In the genomic region with DNA sequence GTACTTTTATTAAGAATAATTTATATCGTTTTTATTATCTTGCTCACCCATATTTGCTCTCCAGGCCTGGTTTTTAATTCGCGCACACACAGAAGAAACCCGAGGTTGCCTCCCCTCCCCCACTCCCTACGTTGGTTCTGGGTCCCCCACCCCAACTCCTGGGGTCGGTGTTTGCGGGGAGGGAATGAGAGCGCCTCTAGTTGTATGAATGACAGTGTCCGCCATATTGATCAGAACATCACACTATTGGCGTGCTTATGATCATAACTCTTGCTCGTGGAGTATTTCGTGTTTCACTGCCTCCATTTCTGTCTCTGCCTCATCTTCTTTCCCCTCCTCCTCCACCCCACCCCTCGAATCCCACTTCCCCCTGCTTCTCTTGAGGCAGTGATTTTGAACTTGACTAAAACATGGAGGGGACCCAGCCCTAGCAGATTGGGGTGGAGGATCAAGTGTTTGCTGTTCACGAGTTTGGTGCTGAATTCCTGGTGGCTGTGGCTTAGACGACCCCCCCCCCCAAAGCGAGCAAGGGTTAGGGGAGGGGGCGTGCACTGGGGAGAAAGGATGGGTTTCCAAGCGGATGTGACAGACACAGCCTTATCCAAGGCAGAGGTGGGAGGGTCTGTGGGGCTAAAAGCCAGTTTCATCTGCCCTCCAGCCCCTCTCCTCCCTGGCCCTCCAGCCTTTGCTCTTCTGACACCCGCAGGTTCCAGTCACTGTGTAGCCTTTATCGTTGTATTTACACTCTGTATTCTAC, we compare ENCODE assay signal across 9 mouse cellular contexts. TPM values are rescaled to one million over a fixed set of nuclear protein-coding genes. Genes with fewer than 3 reads are reported as not detected.
A peak's percentile ranks its signal among the peaks of the same experiment; 100 is the strongest.
DNase-seq lines count a peak whose midpoint lies in the region; ATAC-seq and TF ChIP-seq lines count a peak whose summit lies in the region.
"Had no signal": no experiment of that assay in that cellular context is flagged by ENCODE, and none has a peak within 500 bp of the region (broad histone marks: within the 10 kb centered on the region; RNA-seq: fewer than 3 reads in every experiment).

No protein-coding gene starts in this region.

- H3K9ac ChIP-seq in kidney, embryonic 15.5 days = no peak overlapping the region
- peak overlapping the region; percentile 88 for H3K9ac ChIP-seq in forebrain, embryonic 11.5 days (ENCODE audit: low read length)

- TF ChIP-seq POLR2A in kidney, adult 2 months (IDR thresholded peaks at IDR 0.05; ENCODE audit: low read depth, low read length) = no peak

- H3K4me1 ChIP-seq in kidney, embryonic 15.5 days = peaks cover 34% of the 10 kb centered on the region
- no peaks in the 10 kb centered on the region for H3K4me1 ChIP-seq in kidney, adult 2 months (ENCODE audit: control insufficient read depth, insufficient read depth, low read length)
- H3K4me1 ChIP-seq in forebrain, embryonic 11.5 days (replicated peaks; ENCODE audit: control insufficient read depth, insufficient read depth, low read length) = peaks cover 12% of the 10 kb centered on the region; the same call in 1 of the 2 replicates
- H3K4me1 ChIP-seq in midbrain, embryonic 10.5 days = peaks cover 49% of the 10 kb centered on the region

- peaks cover 55% of the 10 kb centered on the region for H3K27me3 ChIP-seq in kidney, embryonic 15.5 days
- peaks cover 3% of the 10 kb centered on the region; the same call in 1 of the 2 replicates for H3K27me3 ChIP-seq in kidney, adult 2 months (replicated peaks; ENCODE audit: control insufficient read depth, insufficient read depth, low read length)
- H3K27me3 ChIP-seq in forebrain, embryonic 11.5 days (ENCODE audit: control insufficient read depth, insufficient read depth, low read length) = no peaks in the 10 kb centered on the region
- peaks cover 58% of the 10 kb centered on the region for H3K27me3 ChIP-seq in midbrain, embryonic 10.5 days (ENCODE audit: low read depth, poor library complexity, severe bottlenecking)

- no peak for TF ChIP-seq CTCF in kidney, adult 2 months (conservative IDR thresholded peaks at IDR 0.05; ENCODE audit: insufficient read depth, insufficient read length, low read depth, low read length)

- no peaks in the 10 kb centered on the region for H3K9me3 ChIP-seq in kidney, embryonic 15.5 days (replicated peaks)
- no peaks in the 10 kb centered on the region for H3K9me3 ChIP-seq in forebrain, embryonic 11.5 days (ENCODE audit: control insufficient read depth, low read length)
- H3K9me3 ChIP-seq in midbrain, embryonic 10.5 days (replicated peaks) = no peaks in the 10 kb centered on the region

- peak overlapping the region; percentile 66 for H3K4me3 ChIP-seq in kidney, embryonic 15.5 days (replicated peaks)
- H3K4me3 ChIP-seq in kidney, adult 2 months (ENCODE audit: insufficient read depth, low read depth, low read length) = no peak overlapping the region
- H3K4me3 ChIP-seq in forebrain, embryonic 11.5 days (ENCODE audit: low read depth, low read length) = peak overlapping the region; percentile 71
- H3K4me3 ChIP-seq in midbrain, embryonic 10.5 days = peak overlapping the region; percentile 80

- no peak for DNase-seq in kidney, adult 2 months
- peak; percentile 63 for DNase-seq in brain, adult 2 months (ENCODE audit: low read depth, low spot score)
- DNase-seq in forebrain, embryonic 11.5 days (ENCODE audit: low spot score) = peak; percentile 60
- DNase-seq in midbrain, embryonic 10.5 days (ENCODE audit: low spot score) = peak; percentile 33
- DNase-seq in adipocyte (ENCODE audit: low spot score) = no peak
- DNase-seq in liver = no peak
- no peak for DNase-seq in T-cell, adult 2 months (ENCODE audit: low spot score)

- H3K27ac ChIP-seq in kidney, embryonic 15.5 days = no peak overlapping the region
- no peak overlapping the region for H3K27ac ChIP-seq in kidney, adult 2 months (ENCODE audit: insufficient read depth, low read depth, low read length)
- H3K27ac ChIP-seq in forebrain, embryonic 11.5 days (ENCODE audit: low read depth, low read length) = peak overlapping the region; percentile 66; the same call in 1 of the 2 replicates
- peak overlapping the region; percentile 92; the same call in 1 of the 2 replicates for H3K27ac ChIP-seq in midbrain, embryonic 10.5 days (replicated peaks)

- no peak for ATAC-seq in kidney, embryonic 15.5 days (replicated peaks; ENCODE audit: low FRiP score)
- ATAC-seq in forebrain, embryonic 11.5 days (replicated peaks; ENCODE audit: low FRiP score) = no peak
- ATAC-seq: Patski had no signal

- WGBS in kidney, embryonic 15.5 days = 14% methylated on average over 20 of the region's 20 CpGs
- WGBS in kidney, adult 2 months = 18% methylated on average over 20 of the region's 20 CpGs
- WGBS in forebrain, embryonic 11.5 days = 10% methylated on average over 20 of the region's 20 CpGs
- 10% methylated on average over 20 of the region's 20 CpGs for WGBS in midbrain, embryonic 10.5 days

- peak overlapping the region; percentile 94 for H3K4me2 ChIP-seq in kidney, embryonic 15.5 days
- H3K4me2 ChIP-seq in forebrain, embryonic 11.5 days (ENCODE audit: low read depth, low read length, severe bottlenecking) = peak overlapping the region; percentile 88

- H3K36me3 ChIP-seq in kidney, embryonic 15.5 days = no peaks in the 10 kb centered on the region
- H3K36me3 ChIP-seq in kidney, adult 2 months (ENCODE audit: control insufficient read depth, insufficient read depth, low read length) = no peaks in the 10 kb centered on the region
- H3K36me3 ChIP-seq in forebrain, embryonic 11.5 days (ENCODE audit: control insufficient read depth, insufficient read depth, low read length) = no peaks in the 10 kb centered on the region
- no peaks in the 10 kb centered on the region for H3K36me3 ChIP-seq in midbrain, embryonic 10.5 days

RNA-seq across cellular contexts. Expression of a gene that starts 2.1 kb away (rescaled TPM):
- polyA plus RNA-seq in kidney, embryonic 15.5 days (2015; fragmentation: Nextera tagmentation; extraction: Ambion mirVana) = 2.3 and 6.0 TPM in 2 replicates
- polyA plus RNA-seq in kidney, adult 2 months (2012; rRNA removed) = 4.6 and 4.9 TPM in 2 replicates
- polyA plus RNA-seq in forebrain, embryonic 11.5 days (2014; fragmentation: Nextera tagmentation; extraction: Ambion mirVana) = 45.5 and 48.2 TPM in 2 replicates
- polyA plus RNA-seq in midbrain, embryonic 10.5 days (2016; fragmentation: Nextera tagmentation; extraction: Ambion mirVana) = 13.1 and 25.4 TPM in 2 replicates

Comparison
In these comparisons a context has a peak if more than half of its experiments do, and no peak if none do; other contexts are left out.
1. H3K27ac ChIP-seq: peak in forebrain, embryonic 11.5 days (single experiment) and midbrain, embryonic 10.5 days (single experiment); none in kidney, embryonic 15.5 days (single experiment) and kidney, adult 2 months (single experiment).
2. DNase-seq: peak in brain, adult 2 months (single experiment), forebrain, embryonic 11.5 days (single experiment) and midbrain, embryonic 10.5 days (single experiment); none in kidney, adult 2 months (single experiment), adipocyte (single experiment), liver (single experiment) and T-cell, adult 2 months (single experiment).